Mouse (Mus musculus) heart, embryonic 10.5 days (tissue): Measurements from ENCODE around the gene Olfr314. TPM values are rescaled to one million over a fixed set of nuclear protein-coding genes. Genes with fewer than 3 reads are reported as not detected.

Experiments used
- polyA plus RNA-seq: library from polyadenylated mRNA; unstranded; fragments of >200 nt; fragmentation: Nextera tagmentation; extraction: Ambion mirVana; gene quantifications from 2 replicates; pipeline ENCODE4 v1.2.1, GENCODE M21; 2016

Gene Olfr314
- polyA plus RNA-seq, 1 experiment from 2014 or later = not detected

Other genes starting within 250 kb of the Olfr314 start
- not detected in 2 replicates for gene Olfr330, start 248.1 kb upstream of the Olfr314 start, polyA plus RNA-seq
- gene Olfr329-ps, start 236.5 kb upstream of the Olfr314 start, polyA plus RNA-seq = not detected in 2 replicates
- gene Olfr328, start 227.3 kb upstream of the Olfr314 start, polyA plus RNA-seq = 0.08 TPM in 1 of 2 replicates, not detected in the other
- not detected in 2 replicates for gene Olfr224, start 212.4 kb upstream of the Olfr314 start, polyA plus RNA-seq
- gene Olfr325, start 205.2 kb upstream of the Olfr314 start, polyA plus RNA-seq = not detected in 2 replicates
- gene Olfr324, start 187.8 kb upstream of the Olfr314 start, polyA plus RNA-seq = not detected in 2 replicates
- not detected in 2 replicates for gene 2210407C18Rik, start 166.9 kb upstream of the Olfr314 start, polyA plus RNA-seq
- not detected in 2 replicates for gene Olfr323, start 152.5 kb upstream of the Olfr314 start, polyA plus RNA-seq
- 1.1 and 1.2 TPM in 2 replicates for gene Trim58, start 142.5 kb upstream of the Olfr314 start, polyA plus RNA-seq
- not detected in 2 replicates for gene Olfr322, start 124.2 kb upstream of the Olfr314 start, polyA plus RNA-seq
- not detected in 2 replicates for gene Olfr320, start 101.9 kb upstream of the Olfr314 start, polyA plus RNA-seq
- not detected in 2 replicates for gene Olfr319, start 83.8 kb upstream of the Olfr314 start, polyA plus RNA-seq
- gene Olfr318, start 58.9 kb upstream of the Olfr314 start, polyA plus RNA-seq = not detected in 2 replicates
- gene Olfr317, start 43.7 kb upstream of the Olfr314 start, polyA plus RNA-seq = not detected in 2 replicates
- gene Olfr316, start 30.2 kb upstream of the Olfr314 start, polyA plus RNA-seq = not detected in 2 replicates
- gene Olfr315, start 9.8 kb upstream of the Olfr314 start, polyA plus RNA-seq = not detected in 2 replicates
- gene Fam183b, start 19.0 kb downstream of the Olfr314 start, polyA plus RNA-seq = 1.0 and 1.4 TPM in 2 replicates
- not detected in 2 replicates for gene Olfr313, start 32.0 kb downstream of the Olfr314 start, polyA plus RNA-seq
- gene Olfr312, start 46.3 kb downstream of the Olfr314 start, polyA plus RNA-seq = 0.04 TPM in 1 of 2 replicates, not detected in the other
- not detected in 2 replicates for gene Olfr311, start 56.3 kb downstream of the Olfr314 start, polyA plus RNA-seq
- gene Gm12258, start 64.2 kb downstream of the Olfr314 start, polyA plus RNA-seq = 4.4 and 7.4 TPM in 2 replicates
- 4.1 and 8.1 TPM in 2 replicates for gene 2810021J22Rik, start 84.3 kb downstream of the Olfr314 start, polyA plus RNA-seq
- gene Zfp39, start 121.3 kb downstream of the Olfr314 start, polyA plus RNA-seq = 3.9 and 5.4 TPM in 2 replicates
- gene Btnl10, start 135.0 kb downstream of the Olfr314 start, polyA plus RNA-seq = not detected in 2 replicates
- 169 and 213 TPM in 2 replicates for gene Rnf187, start 156.0 kb downstream of the Olfr314 start, polyA plus RNA-seq
- gene Hist3h2ba, start 166.0 kb downstream of the Olfr314 start, polyA plus RNA-seq = 4.8 and 9.8 TPM in 2 replicates
- 15.5 and 15.9 TPM in 2 replicates for gene Hist3h2a, start 171.7 kb downstream of the Olfr314 start, polyA plus RNA-seq
- gene Trim17, start 171.7 kb downstream of the Olfr314 start, polyA plus RNA-seq = 0.75 and 0.79 TPM in 2 replicates
- gene Trim11, start 195.1 kb downstream of the Olfr314 start, polyA plus RNA-seq = 24.0 and 31.4 TPM in 2 replicates